In the genomic region with DNA sequence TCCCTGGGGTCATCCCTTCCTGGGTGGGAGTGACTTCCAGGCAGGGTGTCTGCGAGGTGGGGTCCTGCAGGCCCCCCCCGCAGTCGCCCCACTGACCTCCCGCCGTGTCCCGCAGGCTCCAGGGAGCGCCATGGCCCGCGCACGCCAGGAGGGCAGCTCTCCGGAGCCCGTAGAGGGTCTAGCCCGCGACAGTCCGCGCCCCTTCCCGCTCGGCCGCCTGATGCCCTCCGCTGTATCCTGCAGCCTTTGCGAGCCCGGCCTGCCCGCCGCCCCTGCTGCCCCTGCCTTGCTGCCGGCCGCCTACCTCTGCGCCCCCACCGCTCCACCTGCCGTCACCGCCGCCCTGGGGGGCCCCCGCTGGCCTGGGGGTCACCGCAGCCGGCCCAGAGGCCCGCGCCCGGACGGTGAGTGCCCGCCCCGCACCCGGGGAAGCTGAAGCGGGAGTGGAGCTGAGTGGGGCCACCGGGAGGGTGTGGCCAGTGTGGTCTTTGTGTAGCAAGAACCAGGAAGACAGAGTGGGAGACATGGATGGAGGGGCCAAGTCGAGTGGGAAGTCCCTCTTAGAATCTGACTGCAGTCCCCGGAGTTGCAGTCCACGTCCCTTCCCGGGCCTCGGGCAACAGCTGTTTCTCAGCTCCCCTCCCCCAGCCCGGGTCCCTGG, we compare ENCODE assay signal across 8 mouse cellular contexts. TPM values are rescaled to one million over a fixed set of nuclear protein-coding genes. Genes with fewer than 3 reads are reported as not detected.
DNase-seq lines count a peak whose midpoint lies in the region; ATAC-seq and TF ChIP-seq lines count a peak whose summit lies in the region.

No protein-coding gene starts in this region.

- under 1% methylated on average over 49 of the region's 49 CpGs for WGBS in heart, embryonic 10.5 days
- under 1% methylated on average over 49 of the region's 49 CpGs for WGBS in kidney, postnatal 0 days
- under 1% methylated on average over 48 of the region's 49 CpGs for WGBS in stomach, embryonic 14.5 days

- no peaks in the 10 kb centered on the region for H3K27me3 ChIP-seq in heart, embryonic 10.5 days (ENCODE audit: insufficient read depth, poor library complexity, severe bottlenecking)
- no peaks in the 10 kb centered on the region for H3K27me3 ChIP-seq in kidney, postnatal 0 days (ENCODE audit: insufficient read depth, low read length)
- H3K27me3 ChIP-seq in stomach, embryonic 14.5 days (ENCODE audit: control insufficient read depth, insufficient read depth, low read length), result no peaks in the 10 kb centered on the region

- TF ChIP-seq CTCF in kidney, postnatal 0 days (IDR thresholded peaks at IDR 0.05; ENCODE audit: low read depth), result no peak

- peak overlapping the region; percentile 98 for H3K27ac ChIP-seq in heart, embryonic 10.5 days
- peak overlapping the region; percentile 98 for H3K27ac ChIP-seq in kidney, postnatal 0 days
- peak overlapping the region; percentile 97 for H3K27ac ChIP-seq in stomach, embryonic 14.5 days (ENCODE audit: low read length)

- H3K4me2 ChIP-seq in kidney, postnatal 0 days (ENCODE audit: low read length), result peak overlapping the region; percentile 99
- peak overlapping the region; percentile 99 for H3K4me2 ChIP-seq in stomach, embryonic 14.5 days (replicated peaks; ENCODE audit: low read depth, low read length)

- peaks cover 76% of the 10 kb centered on the region for H3K4me1 ChIP-seq in heart, embryonic 10.5 days
- peaks cover 30% of the 10 kb centered on the region for H3K4me1 ChIP-seq in kidney, postnatal 0 days (replicated peaks; ENCODE audit: insufficient read depth, low read length)
- H3K4me1 ChIP-seq in stomach, embryonic 14.5 days (ENCODE audit: control insufficient read depth, insufficient read depth, low read length), result peaks cover 38% of the 10 kb centered on the region

- peak; percentile 36 for DNase-seq in ovary, postnatal 10 days (ENCODE audit: low spot score)
- DNase-seq in ovary, adult 18-20 months (ENCODE audit: low spot score), result no peak
- DNase-seq in cerebellum, postnatal 25 days, result peak; percentile 42 to 52
- peak; percentile 79 for DNase-seq in heart, embryonic 10.5 days (ENCODE audit: low spot score)
- DNase-seq in kidney, postnatal 0 days (ENCODE audit: low spot score), result peak; percentile 60
- peak; percentile 69 for DNase-seq in lung, postnatal 36 days

- H3K36me3 ChIP-seq in heart, embryonic 10.5 days, result peaks cover 8% of the 10 kb centered on the region
- no peaks in the 10 kb centered on the region for H3K36me3 ChIP-seq in kidney, postnatal 0 days (ENCODE audit: insufficient read depth, low read length)
- no peaks in the 10 kb centered on the region for H3K36me3 ChIP-seq in stomach, embryonic 14.5 days (ENCODE audit: control insufficient read depth, insufficient read depth, low read length)

- ATAC-seq in kidney, postnatal 0 days (replicated peaks; ENCODE audit: low FRiP score, low read depth), result no peak
- 0 out of 2 replicates have a peak, but pooled peaks have one; percentile 7 for ATAC-seq in stomach, embryonic 14.5 days (ENCODE audit: insufficient number of reproducible peaks, insufficient read depth, low FRiP score, low read depth)
- ATAC-seq in megakaryocyte-erythroid progenitor cell, adult 5-6 weeks (replicated peaks; ENCODE audit: low FRiP score, low TSS enrichment, poor library complexity, severe bottlenecking), result no peak

- H3K4me3 ChIP-seq in heart, embryonic 10.5 days, result peak overlapping the region; percentile 94
- H3K4me3 ChIP-seq in kidney, postnatal 0 days (replicated peaks; ENCODE audit: low read depth, low read length), result peak overlapping the region; percentile 80
- peak overlapping the region; percentile 74 for H3K4me3 ChIP-seq in stomach, embryonic 14.5 days (ENCODE audit: low read depth, low read length)

- peak overlapping the region; percentile 92 for H3K9ac ChIP-seq in kidney, postnatal 0 days (ENCODE audit: low read depth, low read length)
- H3K9ac ChIP-seq in stomach, embryonic 14.5 days (replicated peaks; ENCODE audit: low read depth, low read length), result peak overlapping the region; percentile 87

- no peaks in the 10 kb centered on the region for H3K9me3 ChIP-seq in heart, embryonic 10.5 days
- no peaks in the 10 kb centered on the region for H3K9me3 ChIP-seq in kidney, postnatal 0 days (replicated peaks; ENCODE audit: low read length)
- no peaks in the 10 kb centered on the region for H3K9me3 ChIP-seq in stomach, embryonic 14.5 days (ENCODE audit: control insufficient read depth, low read depth, low read length)

RNA-seq across cellular contexts. Expression of a gene that starts 3.9 kb away (rescaled TPM):
- polyA plus RNA-seq in heart, embryonic 10.5 days (2016; fragmentation: Nextera tagmentation; extraction: Ambion mirVana), result 8.3 and 9.5 TPM in 2 replicates
- polyA plus RNA-seq in kidney, postnatal 0 days (2015; fragmentation: Nextera tagmentation; extraction: Ambion mirVana), result 12.4 and 13.1 TPM in 2 replicates
- polyA plus RNA-seq in stomach, embryonic 14.5 days (2014; fragmentation: Nextera tagmentation; extraction: Ambion mirVana), result 5.2 and 5.3 TPM in 2 replicates
- 1.8 and 2.9 TPM in 2 replicates for total RNA-seq in megakaryocyte-erythroid progenitor cell, adult 5-6 weeks (2014; fragmentation: Nextera tagmentation)
- 3.1 and 4.4 TPM in 2 replicates for total RNA-seq in megakaryocyte-erythroid progenitor cell, adult 5-6 weeks (2017)

RNA-seq across cellular contexts. Expression of a gene that starts 25.5 kb away (rescaled TPM):
- 19.6 and 31.0 TPM in 2 replicates for polyA plus RNA-seq in heart, embryonic 10.5 days (2016; fragmentation: Nextera tagmentation; extraction: Ambion mirVana)
- 14.2 and 17.1 TPM in 2 replicates for polyA plus RNA-seq in kidney, postnatal 0 days (2015; fragmentation: Nextera tagmentation; extraction: Ambion mirVana)
- polyA plus RNA-seq in stomach, embryonic 14.5 days (2014; fragmentation: Nextera tagmentation; extraction: Ambion mirVana), result 20.5 and 23.4 TPM in 2 replicates
- total RNA-seq in megakaryocyte-erythroid progenitor cell, adult 5-6 weeks (2014; fragmentation: Nextera tagmentation), result 57.1 and 65.7 TPM in 2 replicates
- total RNA-seq in megakaryocyte-erythroid progenitor cell, adult 5-6 weeks (2017), result 106 and 110 TPM in 2 replicates

RNA-seq across cellular contexts. Expression of a gene that starts 38.7 kb away (rescaled TPM):
- polyA plus RNA-seq in heart, embryonic 10.5 days (2016; fragmentation: Nextera tagmentation; extraction: Ambion mirVana), result 6.2 and 10.0 TPM in 2 replicates
- polyA plus RNA-seq in kidney, postnatal 0 days (2015; fragmentation: Nextera tagmentation; extraction: Ambion mirVana), result 28.2 and 32.0 TPM in 2 replicates
- polyA plus RNA-seq in stomach, embryonic 14.5 days (2014; fragmentation: Nextera tagmentation; extraction: Ambion mirVana), result 19.0 and 19.5 TPM in 2 replicates
- total RNA-seq in megakaryocyte-erythroid progenitor cell, adult 5-6 weeks (2014; fragmentation: Nextera tagmentation), result 23.3 and 28.3 TPM in 2 replicates
- 14.8 and 18.4 TPM in 2 replicates for total RNA-seq in megakaryocyte-erythroid progenitor cell, adult 5-6 weeks (2017)

RNA-seq across cellular contexts. Expression of a gene that starts 52.8 kb away (rescaled TPM):
- 0.31 and 1.0 TPM in 2 replicates for polyA plus RNA-seq in heart, embryonic 10.5 days (2016; fragmentation: Nextera tagmentation; extraction: Ambion mirVana)
- polyA plus RNA-seq in kidney, postnatal 0 days (2015; fragmentation: Nextera tagmentation; extraction: Ambion mirVana), result 3.1 and 3.4 TPM in 2 replicates
- polyA plus RNA-seq in stomach, embryonic 14.5 days (2014; fragmentation: Nextera tagmentation; extraction: Ambion mirVana), result 2.4 and 3.2 TPM in 2 replicates
- total RNA-seq in megakaryocyte-erythroid progenitor cell, adult 5-6 weeks (2014; fragmentation: Nextera tagmentation), result 0.22 TPM in 1 of 2 replicates, not detected in the other
- 0.23 TPM in 1 of 2 replicates, not detected in the other for total RNA-seq in megakaryocyte-erythroid progenitor cell, adult 5-6 weeks (2017)
